Mouse (Mus musculus) heart, embryonic 14.5 days (tissue): ENCODE measurements around the gene Cers6. TPM values are rescaled to one million over a fixed set of nuclear protein-coding genes. Genes with fewer than 3 reads are reported as not detected.
A peak's percentile ranks its signal among the peaks of the same experiment; 100 is the strongest.

Experiments used
- ATAC-seq: fragments of 200-750 bp; cut with Nextera tagmentation; 2 replicates; pipeline ENCODE4 v1.8.0; 2017; ENCODE audit warnings: low read depth, moderate TSS enrichment; ENCODE audit not compliant: insufficient number of reproducible peaks, insufficient read depth, low FRiP score
- H3K27ac ChIP-seq, 2 experiments: fragments of 200-500 bp in 1 of 2; fragments of 300-500 bp in 1 of 2; sonication (generic) in 1 of 2; replicated peaks in 1 of 2; 2 replicates each; pipeline ENCODE4 v1.5.1; 2012 to 2014; ENCODE audit warnings: low read depth in 2 of 2, low read length in 2 of 2, control low read depth in 1 of 2, mild to moderate bottlenecking in 1 of 2, mixed read lengths in 1 of 2; ENCODE audit not compliant: control insufficient read depth in 1 of 2, insufficient read depth in 1 of 2
- H3K27me3 ChIP-seq: fragments of 300-500 bp; sonication (generic); 2 replicates; pipeline ENCODE4 v1.6.1; 2014; ENCODE audit warnings: mild to moderate bottlenecking, low read length, control low read depth; ENCODE audit not compliant: control insufficient read depth, insufficient read depth
- H3K36me3 ChIP-seq: fragments of 300-500 bp; sonication (generic); 2 replicates; pipeline ENCODE4 v1.6.1; 2014; ENCODE audit warnings: mild to moderate bottlenecking, control low read depth, low read length, mixed read lengths; ENCODE audit not compliant: control insufficient read depth, insufficient read depth
- H3K4me1 ChIP-seq, 2 experiments: fragments of 200-500 bp in 1 of 2; fragments of 300-500 bp in 1 of 2; sonication (generic) in 1 of 2; 2 replicates each; pipeline ENCODE4 v1.6.1; 2012 to 2014; ENCODE audit warnings: low read length in 2 of 2, control low read depth in 1 of 2, mixed read lengths in 1 of 2; ENCODE audit not compliant: control insufficient read depth in 2 of 2, insufficient read depth in 2 of 2
- H3K4me2 ChIP-seq: fragments of 300-500 bp; sonication (generic); 2 replicates; pipeline ENCODE4 v1.6.1; 2014; ENCODE audit warnings: mild to moderate bottlenecking, low read length
- H3K4me3 ChIP-seq, 2 experiments: fragments of 200-500 bp in 1 of 2; fragments of 300-500 bp in 1 of 2; sonication (generic) in 1 of 2; 2 replicates each; pipeline ENCODE4 v1.5.1; 2012 to 2014; ENCODE audit warnings: low read length in 2 of 2, mild to moderate bottlenecking in 2 of 2, control low read depth in 1 of 2, low read depth in 1 of 2, moderate library complexity in 1 of 2; ENCODE audit not compliant: control insufficient read depth in 1 of 2, insufficient read depth in 1 of 2
- H3K9ac ChIP-seq: fragments of 300-500 bp; sonication (generic); 2 replicates; pipeline ENCODE4 v1.6.1; 2014; ENCODE audit warnings: mild to moderate bottlenecking, low read length
- H3K9me3 ChIP-seq: fragments of 300-500 bp; sonication (generic); 2 replicates; pipeline ENCODE4 v1.6.1; 2016; ENCODE audit warnings: low read length, control low read depth; ENCODE audit not compliant: control insufficient read depth
- WGBS: fragments of 180-500 bp; shearing (Covaris S2); extraction: QIAGEN DNeasy Blood & Tissue Kit; methylation state at CpG from one replicate; pipeline ENCODE4 v1.1.7; 2014; 5-methylcytosine and 5-hydroxymethylcytosine counted together
- polyA plus RNA-seq: library from polyadenylated mRNA; unstranded; fragments of >200 nt; fragmentation: Nextera tagmentation; extraction: Ambion mirVana; gene quantifications from 2 replicates; pipeline ENCODE4 v1.2.1, GENCODE M21; 2014

The Cers6 gene
- polyA plus RNA-seq, 1 experiment from 2014 or later: 34.4 TPM

DNA sequence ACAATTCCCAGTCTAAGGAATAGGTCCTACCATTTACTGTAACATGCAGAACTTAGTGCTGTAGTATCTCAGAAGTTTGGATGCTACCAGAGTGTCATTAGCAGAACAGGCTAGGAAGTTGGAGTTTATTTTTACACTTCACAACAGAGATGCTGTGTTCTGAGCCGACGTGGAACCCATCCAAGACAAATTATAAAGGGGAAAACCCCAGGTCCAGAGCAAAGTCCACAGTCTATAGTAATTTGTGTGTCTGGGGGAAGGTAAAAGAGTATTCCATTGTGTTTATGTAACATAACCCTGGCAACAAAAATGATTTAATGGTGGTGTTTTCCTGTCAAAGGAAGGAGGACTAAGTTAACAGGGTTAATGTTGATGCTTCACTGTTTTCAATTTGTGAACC is 83.7 kb downstream of the Cers6 start:
- Histone ChIP-seq H3K36me3 (no peaks in the 10 kb centered on the region), H3K4me1 (peaks cover 6 to 21% of the 10 kb centered on the region in 2 experiments), H3K4me3 (no peak overlapping the region), H3K4me2 (no peak overlapping the region), H3K9ac (no peak overlapping the region), H3K27me3 (no peaks in the 10 kb centered on the region), H3K27ac (no peak overlapping the region), H3K9me3 (no peaks in the 10 kb centered on the region)
- ATAC-seq: no peak
- 49% methylated on average over 2 of the region's 2 CpGs for WGBS

DNA sequence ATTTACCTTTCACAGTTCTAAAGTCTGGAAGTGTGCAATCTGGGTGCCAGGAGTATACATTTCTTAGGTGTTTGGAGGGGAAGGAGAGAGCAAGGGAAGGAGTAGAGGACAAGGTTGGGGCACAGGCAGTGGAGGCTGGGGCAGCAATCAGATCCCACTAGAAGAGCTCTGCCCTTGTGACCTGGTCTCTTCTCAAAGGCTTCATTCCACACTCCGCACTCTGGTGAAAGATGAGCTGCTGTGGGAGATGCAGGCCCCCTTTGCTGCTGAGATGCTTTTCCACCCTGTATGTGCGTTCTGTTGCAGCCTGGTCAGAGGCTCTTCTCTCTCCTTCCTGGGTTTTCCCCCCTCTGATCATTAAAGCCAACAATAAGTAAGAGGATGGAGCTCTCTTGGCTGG is 84.7 kb downstream of the Cers6 start:
- no peak overlapping the region; a peak in 1 of 4 replicates for H3K27ac ChIP-seq
- no peaks in the 10 kb centered on the region for H3K9me3 ChIP-seq
- no peak overlapping the region for H3K4me2 ChIP-seq
- H3K4me1 ChIP-seq: peaks cover 7 to 23% of the 10 kb centered on the region in 2 experiments
- H3K27me3 ChIP-seq: no peaks in the 10 kb centered on the region
- WGBS: 46% methylated on average over 2 of the region's 2 CpGs
- ATAC-seq: no peak
- no peak overlapping the region for H3K9ac ChIP-seq
- H3K4me3 ChIP-seq: no peak overlapping the region
- no peaks in the 10 kb centered on the region for H3K36me3 ChIP-seq

DNA sequence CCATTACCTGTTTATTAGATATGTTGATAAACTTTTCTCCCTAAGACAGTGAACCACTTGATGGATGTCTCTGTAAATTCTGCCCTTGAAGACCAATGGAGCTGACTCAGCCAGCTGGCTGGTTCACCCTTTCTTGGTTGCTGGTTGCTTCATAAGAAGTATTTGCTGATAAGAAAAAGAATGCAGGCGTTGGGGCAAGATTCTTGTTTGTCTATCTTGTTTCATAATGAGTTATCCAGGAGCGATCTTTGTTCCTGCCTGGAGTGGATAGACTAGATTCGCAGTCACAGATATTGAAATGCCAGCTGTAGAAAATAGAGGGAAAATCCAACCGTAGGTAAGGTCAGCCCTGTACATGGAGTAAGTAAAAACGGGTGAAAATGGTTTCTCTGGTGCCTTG is 85.6 kb downstream of the Cers6 start:
- 75% methylated on average over 5 of the region's 5 CpGs for WGBS
- no peaks in the 10 kb centered on the region for H3K36me3 ChIP-seq
- no peak overlapping the region for H3K9ac ChIP-seq
- H3K27ac ChIP-seq: no peak overlapping the region
- no peak for ATAC-seq
- H3K9me3 ChIP-seq: peaks cover under 1% of the 10 kb centered on the region
- no peaks in the 10 kb centered on the region for H3K27me3 ChIP-seq
- no peak overlapping the region for H3K4me2 ChIP-seq
- H3K4me1 ChIP-seq: peaks cover 7 to 23% of the 10 kb centered on the region in 2 experiments
- H3K4me3 ChIP-seq: no peak overlapping the region

DNA sequence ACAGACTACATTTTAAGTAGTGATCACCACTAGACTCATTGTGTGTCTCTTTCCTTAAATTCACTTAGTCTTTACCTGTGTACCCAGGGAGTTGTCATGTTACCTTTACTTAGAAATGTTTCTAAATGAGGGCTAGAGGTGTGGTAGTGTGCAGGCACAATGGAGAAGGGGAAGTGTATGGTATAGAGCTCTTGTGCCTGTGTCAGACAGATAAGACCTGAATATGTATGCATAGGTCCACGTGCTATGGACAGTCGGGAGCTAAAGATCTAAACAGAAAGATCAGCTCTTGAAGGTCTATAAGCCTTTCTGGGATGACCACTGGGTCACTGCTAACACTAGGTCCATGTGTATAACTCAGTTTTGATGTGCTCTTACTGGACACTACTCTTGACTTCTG is 87.9 kb downstream of the Cers6 start:
- no peak overlapping the region for H3K4me3 ChIP-seq
- H3K36me3 ChIP-seq: no peaks in the 10 kb centered on the region
- ATAC-seq: no peak
- H3K4me1 ChIP-seq: peaks cover 7 to 23% of the 10 kb centered on the region in 2 experiments
- H3K27ac ChIP-seq: no peak overlapping the region
- WGBS: 63% methylated on average over 2 of the region's 2 CpGs
- no peak overlapping the region for H3K9ac ChIP-seq
- H3K27me3 ChIP-seq: no peaks in the 10 kb centered on the region
- H3K9me3 ChIP-seq: peaks cover 5% of the 10 kb centered on the region
- H3K4me2 ChIP-seq: no peak overlapping the region

DNA sequence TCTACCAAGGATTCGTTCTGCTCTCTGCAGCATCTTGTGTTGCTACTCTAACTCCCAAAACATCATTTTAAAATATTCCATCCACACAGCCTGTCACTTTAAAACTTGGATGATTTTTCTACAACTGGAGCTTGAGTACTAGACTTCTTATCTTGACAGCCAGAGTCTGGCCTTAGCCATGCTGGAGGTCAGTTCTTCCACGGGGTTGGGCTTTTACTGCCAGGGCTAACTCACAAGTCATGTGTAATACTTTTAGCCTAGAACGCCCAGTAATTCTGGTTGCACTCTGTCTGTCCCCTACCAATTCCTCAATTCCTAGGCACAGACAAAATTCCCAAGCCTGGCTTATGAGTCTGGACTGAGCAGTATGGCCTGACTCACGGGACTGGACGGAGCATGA is 88.5 kb downstream of the Cers6 start:
- Histone ChIP-seq H3K9me3 (peaks cover 5% of the 10 kb centered on the region), H3K4me3 (no peak overlapping the region), H3K27ac (peak overlapping the region; percentile 29 to 53; a peak in 2 of 4 replicates), H3K36me3 (no peaks in the 10 kb centered on the region), H3K4me2 (no peak overlapping the region), H3K27me3 (no peaks in the 10 kb centered on the region), H3K4me1 (peaks cover 7 to 20% of the 10 kb centered on the region in 2 experiments), H3K9ac (no peak overlapping the region)
- ATAC-seq: 0 out of 2 replicates have a peak, but pooled peaks have one; percentile 9
- WGBS: 44% methylated on average over 5 of the region's 5 CpGs

DNA sequence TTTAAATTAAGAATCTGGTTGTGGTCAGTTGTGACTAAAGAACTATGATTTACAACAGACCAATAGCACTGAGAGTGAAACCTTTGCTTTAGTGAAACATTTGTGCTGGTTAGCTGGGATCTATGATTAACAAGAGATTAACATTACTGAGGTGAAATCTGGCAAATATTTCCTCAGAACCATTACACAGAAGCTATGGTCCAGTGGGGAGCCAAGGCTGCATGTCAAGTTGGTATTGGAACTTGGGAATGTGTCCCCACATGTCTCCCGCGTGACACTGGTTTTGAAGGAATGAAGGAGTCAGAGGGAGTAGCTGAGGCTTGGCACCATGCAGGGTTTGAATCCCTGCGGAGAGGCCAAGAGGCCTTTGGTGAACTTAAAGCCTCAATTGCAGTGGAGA is 90.5 kb downstream of the Cers6 start:
- H3K4me2 ChIP-seq: no peak overlapping the region
- peaks cover 2 to 9% of the 10 kb centered on the region in 2 experiments for H3K4me1 ChIP-seq
- H3K27ac ChIP-seq: no peak overlapping the region
- no peak for ATAC-seq
- no peak overlapping the region for H3K4me3 ChIP-seq
- H3K36me3 ChIP-seq: no peaks in the 10 kb centered on the region
- peaks cover 5% of the 10 kb centered on the region for H3K9me3 ChIP-seq
- WGBS: 87% methylated on average over 3 of the region's 3 CpGs
- no peaks in the 10 kb centered on the region for H3K27me3 ChIP-seq
- H3K9ac ChIP-seq: no peak overlapping the region

DNA sequence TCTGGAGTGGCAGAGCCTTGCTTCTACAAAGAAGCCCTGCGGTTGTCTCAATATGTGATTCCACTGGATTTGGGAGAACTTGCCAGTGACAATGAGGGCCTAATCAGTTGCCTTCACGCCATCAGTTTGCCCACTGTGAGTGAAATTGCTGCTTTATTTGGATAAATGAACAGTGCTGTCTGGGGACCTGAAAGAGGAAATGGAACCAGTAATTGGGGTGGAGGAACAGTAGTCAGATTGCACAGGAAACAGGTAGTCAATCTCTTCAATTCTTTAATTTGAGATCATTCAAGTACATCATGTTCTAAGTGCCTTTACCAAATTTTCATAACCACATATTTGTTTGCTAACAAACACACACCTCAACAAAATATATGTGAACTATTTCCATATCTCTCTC is 92.4 kb downstream of the Cers6 start:
- no peaks in the 10 kb centered on the region for H3K27me3 ChIP-seq

DNA sequence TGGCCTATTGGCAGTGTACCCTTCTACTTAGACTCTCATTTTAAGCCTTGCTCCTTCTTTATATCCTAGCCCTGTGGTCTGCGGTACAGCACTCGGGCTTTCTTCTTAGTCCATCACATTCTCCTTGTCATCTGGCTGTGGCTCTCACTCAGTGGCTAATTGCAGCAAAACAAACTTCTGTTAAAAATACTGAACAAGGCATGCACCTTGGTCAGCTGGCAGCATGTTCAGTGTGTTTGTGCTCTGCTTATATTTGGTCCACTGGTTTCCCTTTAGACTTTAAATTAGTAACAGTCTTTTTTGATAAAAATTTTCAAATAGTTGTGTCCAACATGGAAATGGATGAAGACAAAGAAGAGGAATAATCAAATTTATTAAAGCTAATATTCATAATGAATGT is 94.3 kb downstream of the Cers6 start:
- Histone ChIP-seq H3K36me3 (no peaks in the 10 kb centered on the region), H3K27ac (no peak overlapping the region), H3K9me3 (peaks cover 5% of the 10 kb centered on the region), H3K9ac (no peak overlapping the region), H3K4me2 (no peak overlapping the region), H3K4me1 (peaks cover 0 to 3% of the 10 kb centered on the region in 2 experiments; a peak in 1 of 4 replicates), H3K4me3 (no peak overlapping the region), H3K27me3 (no peaks in the 10 kb centered on the region)
- 96% methylated on average over 2 of the region's 2 CpGs for WGBS
- ATAC-seq: no peak

More for the DNA sequence above, 92.4 kb downstream of the Cers6 start:
- WGBS: 95% methylated on average over 2 of the region's 2 CpGs
- Histone ChIP-seq H3K9ac (no peak overlapping the region), H3K4me2 (no peak overlapping the region), H3K4me3 (no peak overlapping the region), H3K4me1 (peaks cover 5 to 9% of the 10 kb centered on the region in 2 experiments), H3K36me3 (no peaks in the 10 kb centered on the region), H3K27ac (no peak overlapping the region), H3K9me3 (peaks cover 5% of the 10 kb centered on the region)
- no peak for ATAC-seq
